Mouse (Mus musculus) G1E-ER4 (cell line): Measurements from ENCODE around the gene Cps1. TPM values are rescaled to one million over a fixed set of nuclear protein-coding genes. Genes with fewer than 3 reads are reported as not detected.

Source experiments
- GATA1 ChIP-seq: IDR thresholded peaks from one replicate; pipeline ENCODE4 v1.8.0; 2012; ENCODE audit warnings: low read length, inconsistent platforms
- polyA plus RNA-seq: library from polyadenylated mRNA; stranded (reverse); fragments of >175 nt; gene quantifications from 2 replicates; pipeline ENCODE4 v1.2.3, GENCODE M21; 2012

Cps1 gene
- polyA plus RNA-seq, 1 experiment: not detected

DNA sequence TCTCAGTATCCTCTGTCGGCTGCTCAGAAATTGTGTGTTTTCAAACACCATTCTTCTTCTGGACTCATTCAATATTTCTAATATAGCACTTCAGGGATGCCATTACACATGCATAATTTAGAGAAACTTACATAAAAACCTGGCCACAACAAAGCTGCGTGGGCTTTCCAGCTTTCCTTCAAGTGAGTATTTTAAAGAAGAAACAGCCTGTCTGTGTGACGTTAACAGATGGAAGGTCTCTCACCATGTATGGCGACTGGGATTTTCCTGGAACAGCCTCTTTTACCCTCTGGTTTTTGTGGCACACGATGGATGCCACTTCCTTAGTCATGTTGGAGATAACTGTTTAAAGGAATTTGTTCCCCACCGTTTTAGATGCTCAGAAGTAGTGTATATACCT lies 60.7 kb downstream of the Cps1 start:
- no peak for TF ChIP-seq GATA1

DNA sequence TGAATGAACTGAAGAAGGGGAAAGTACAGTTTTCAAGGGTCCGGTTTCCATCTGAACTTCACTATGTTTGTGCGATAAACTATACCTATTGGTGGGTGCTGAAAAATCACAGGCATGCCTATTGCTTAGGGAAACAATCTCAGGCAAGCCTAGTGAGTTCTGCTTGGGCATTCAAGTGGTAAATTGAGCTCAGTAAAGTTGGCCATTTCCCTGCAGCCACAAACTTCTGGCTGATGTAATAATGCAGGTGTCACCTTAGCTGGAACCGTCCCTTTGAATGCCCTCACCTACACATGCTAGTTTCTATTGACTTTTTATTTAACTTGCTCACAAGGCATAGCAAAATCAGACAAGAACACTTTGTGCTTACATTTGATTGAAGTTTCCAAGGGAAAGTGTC lies 61.3 kb downstream of the Cps1 start:
- TF ChIP-seq GATA1: no peak

DNA sequence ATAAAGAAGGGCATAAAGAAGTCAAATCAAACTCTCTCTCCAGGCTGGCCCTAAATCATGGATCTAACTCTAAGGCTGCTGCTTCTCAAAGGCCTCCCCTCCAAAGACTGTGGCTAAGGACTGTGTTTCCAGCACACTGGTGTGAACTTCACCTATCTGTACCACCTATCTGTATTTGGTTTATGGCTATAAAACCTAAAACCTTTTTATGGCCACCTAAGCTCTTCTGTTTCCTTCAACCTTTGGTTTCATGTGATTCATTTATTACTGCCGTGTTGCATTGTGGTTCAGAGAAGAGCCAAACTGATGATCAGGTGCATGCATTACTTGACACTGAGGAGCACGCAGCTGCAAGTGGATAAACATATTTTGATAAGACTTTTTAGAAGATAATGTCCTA lies 74.5 kb downstream of the Cps1 start:
- no peak for TF ChIP-seq GATA1

DNA sequence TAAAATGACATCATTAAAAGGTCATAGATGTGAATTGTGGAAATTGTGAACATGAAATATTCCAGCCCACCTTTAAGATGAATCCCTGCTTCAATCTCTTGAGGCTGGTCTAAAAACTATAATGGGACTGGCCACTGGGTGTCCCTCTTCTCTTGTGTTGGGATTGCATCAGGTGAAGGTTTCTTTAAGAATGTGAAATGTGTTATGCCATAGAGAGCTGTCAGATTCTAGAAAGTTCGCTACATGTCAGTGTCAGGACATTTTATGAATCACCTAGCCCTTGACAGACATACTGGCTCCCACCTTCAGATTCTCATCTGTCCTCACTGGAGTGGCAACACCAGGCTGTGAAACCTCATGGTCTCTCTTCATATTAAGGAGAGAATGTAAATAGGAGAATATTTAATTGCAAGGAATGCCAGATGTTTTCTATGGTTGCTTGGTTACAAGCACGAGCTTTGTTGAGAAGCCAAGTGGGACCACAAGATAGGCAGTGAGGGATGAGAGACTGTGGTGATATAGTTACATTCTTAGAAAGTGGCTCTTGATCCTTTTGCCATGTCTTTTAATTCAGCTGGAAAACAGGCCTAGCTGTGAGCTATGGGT lies 95.6 kb downstream of the Cps1 start:
- TF ChIP-seq GATA1: no peak

DNA sequence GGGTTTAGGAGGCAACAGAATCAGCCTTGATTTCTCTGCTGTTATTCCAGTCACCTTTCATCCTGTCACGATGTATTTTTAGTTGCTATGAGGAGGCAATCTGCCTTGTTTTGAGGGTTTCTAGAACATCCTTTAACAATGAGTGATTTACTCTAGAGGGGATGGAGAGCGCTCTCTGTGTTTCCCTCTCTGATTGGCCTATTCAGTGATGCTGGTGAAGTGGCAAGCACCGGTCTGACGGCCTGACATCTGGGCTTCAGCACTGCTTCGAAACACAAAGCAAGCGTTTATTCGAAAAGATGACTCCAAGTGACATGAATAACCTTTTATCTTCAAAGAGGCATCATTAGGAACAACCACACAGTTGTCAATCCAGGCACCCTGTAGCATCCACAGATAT lies 100.8 kb downstream of the Cps1 start:
- TF ChIP-seq GATA1: no peak

DNA sequence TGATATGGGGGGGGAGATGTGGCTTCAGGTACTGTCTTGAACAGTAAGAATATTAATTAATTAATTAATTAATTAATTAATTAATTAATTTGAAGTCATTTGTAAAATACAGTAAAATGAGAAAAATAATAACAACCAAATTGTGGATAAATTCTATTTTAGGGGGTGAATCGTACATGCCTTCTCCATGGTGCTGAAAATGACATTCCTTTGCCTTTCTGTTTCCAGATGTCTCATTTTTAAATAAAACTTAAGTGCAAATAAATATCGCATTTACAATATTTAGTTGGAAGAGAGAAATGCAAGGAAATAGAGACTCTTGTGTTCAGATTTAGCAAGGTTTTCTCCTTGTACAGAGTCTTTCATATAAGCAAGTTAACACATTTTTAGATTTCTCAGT lies 112.0 kb downstream of the Cps1 start:
- no peak for TF ChIP-seq GATA1

DNA sequence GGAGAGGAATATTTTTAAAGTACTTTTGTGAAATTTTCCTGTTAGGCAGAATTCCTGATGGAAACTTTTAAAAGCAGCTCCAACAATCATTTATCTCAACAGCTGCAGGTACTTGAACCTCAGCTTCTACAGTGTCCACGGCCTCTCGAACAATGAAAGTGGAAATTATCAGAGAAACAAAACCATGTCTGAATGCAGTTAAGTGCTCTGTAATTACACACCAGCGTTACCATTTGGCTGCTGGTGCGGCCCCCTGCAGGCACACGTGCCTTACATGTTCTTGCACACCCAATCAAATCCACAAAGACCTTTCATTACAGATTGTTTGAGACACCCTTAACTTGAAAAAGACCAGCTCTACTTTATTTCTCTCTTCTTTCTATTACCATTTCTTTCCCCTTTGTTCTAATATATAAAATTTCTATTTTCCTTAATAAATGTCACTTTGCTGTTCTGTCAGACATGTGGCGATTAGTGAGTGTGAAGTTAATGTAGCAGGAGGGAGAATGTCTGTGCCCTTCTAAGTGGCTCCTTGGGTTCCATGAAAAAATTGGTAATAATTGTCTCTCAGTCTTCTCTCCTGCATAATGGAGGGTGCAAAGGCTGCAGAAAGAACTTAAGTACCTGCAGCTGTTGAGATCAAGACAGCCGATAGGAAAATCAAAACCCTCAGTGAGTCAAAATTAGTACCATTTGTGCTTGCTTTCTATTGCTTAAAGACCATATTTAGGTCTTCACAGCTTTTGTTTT lies 112.8 kb downstream of the Cps1 start:
- no peak for TF ChIP-seq GATA1

DNA sequence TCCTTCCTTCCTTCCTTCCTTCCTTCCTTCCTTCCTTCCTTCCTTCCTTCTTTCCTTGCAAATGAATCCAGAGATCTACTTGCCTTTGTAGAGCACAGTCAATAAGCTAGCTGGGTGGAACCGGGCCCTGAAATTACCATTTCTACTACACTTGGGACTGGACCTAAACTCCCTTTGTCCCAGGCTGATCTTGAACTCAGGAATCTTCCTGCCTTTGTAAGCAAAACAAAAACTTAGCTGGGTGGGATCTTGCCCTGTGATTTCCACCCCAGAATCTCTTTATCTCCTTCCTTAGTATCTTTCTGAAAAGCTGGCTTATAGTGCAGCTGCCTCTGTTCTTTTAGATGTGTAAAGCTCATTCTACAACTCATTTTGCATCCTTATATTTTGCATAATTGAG lies 115.6 kb downstream of the Cps1 start:
- TF ChIP-seq GATA1: no peak

DNA sequence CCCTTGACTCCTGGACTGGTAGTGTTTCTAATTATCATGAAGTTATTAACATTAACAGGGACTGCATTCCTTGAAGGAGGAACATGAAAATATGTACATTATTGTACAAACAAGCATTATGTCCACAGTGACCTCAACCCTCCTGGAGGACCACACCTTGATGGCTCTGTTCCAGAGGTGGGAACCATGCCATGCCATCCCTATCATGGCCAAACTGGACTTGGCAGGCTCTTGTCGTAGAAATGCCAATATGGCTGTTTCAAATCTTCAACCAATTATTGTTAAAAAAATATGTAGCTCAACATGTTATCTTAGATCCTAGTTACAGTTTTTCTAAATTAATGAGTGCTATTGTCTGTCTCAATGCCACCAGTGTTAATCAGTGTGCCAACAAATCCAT lies 116.1 kb downstream of the Cps1 start:
- no peak for TF ChIP-seq GATA1

DNA sequence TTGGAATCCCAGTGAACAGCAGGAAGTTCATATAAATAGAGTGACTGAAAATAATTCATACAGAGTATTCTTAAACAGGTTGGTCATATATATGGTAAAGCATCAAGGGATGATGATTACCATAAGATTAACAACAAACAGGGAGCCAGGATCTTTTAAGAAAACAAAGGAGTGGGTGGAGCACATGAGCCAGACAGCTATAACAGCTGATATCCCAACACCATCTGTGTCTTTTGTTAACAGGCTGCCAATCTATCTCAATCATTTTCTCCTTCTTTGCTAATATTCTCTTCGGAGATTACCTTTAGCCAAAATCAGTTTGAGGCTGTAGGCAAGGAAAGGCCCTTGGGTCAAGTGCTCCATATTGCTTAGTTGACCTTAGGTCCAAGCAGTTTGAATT lies 142.4 kb downstream of the Cps1 start:
- TF ChIP-seq GATA1: no peak

DNA sequence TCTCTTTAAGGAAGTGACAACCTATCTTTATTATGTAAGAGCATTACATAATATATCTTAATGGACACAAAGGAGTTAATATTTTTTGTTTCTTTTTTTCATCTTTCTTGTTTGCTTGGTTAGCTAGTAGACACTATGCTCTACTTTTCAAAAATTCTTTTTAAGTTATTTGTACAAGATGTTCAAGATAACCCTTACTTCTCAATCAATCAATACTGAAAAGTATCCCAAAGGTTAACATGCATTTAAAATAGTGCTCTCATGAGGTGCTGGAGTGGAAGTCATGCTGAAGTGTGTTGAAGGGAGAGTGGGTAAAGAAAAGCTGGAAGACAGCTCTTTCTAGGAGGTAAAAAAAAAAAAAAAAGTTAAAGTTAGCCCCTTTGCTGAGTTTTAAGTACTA lies 145.1 kb downstream of the Cps1 start:
- no peak for TF ChIP-seq GATA1

DNA sequence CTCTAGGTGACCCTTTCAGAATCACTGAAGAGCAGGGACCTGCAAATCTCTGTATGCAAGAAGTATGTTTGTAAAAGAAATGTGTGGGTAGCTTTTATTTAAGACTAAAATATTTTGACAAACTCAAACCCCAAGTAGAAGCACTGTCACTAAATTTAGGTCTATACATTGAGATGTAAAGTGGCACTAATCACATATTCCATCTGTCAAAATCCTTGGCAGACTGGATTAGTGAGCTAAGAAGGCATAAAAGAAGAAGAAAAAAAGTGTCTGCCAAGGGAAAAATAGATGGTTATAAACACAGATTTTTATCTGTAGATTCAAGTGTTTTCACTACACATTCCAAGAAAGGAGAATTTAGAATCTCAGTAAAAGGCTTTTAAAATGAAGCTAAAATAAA lies 145.6 kb downstream of the Cps1 start:
- TF ChIP-seq GATA1: no peak

DNA sequence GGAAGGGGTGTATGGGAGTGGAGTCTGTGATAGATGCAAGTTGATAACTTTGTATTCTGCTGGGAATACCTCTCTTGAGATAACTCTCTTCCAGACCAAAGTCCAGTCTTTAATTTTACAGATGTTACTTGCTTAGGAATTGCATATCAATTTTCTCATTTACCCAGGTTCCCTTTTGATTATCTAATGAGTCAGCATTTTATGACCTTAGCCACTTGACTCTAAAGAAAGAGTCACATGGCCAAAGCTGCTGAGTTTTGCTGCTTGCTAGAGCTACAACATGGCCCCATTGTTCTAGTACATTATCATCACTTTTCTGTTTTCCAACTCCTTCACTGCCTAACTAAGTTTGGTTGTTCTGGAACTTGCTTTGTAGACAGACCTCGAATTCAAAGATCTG lies 153.4 kb downstream of the Cps1 start:
- no peak for TF ChIP-seq GATA1

Other genes starting within 250 kb of the Cps1 start
- gene Myl1, start 177.6 kb upstream of the Cps1 start, polyA plus RNA-seq: not detected in 2 replicates
- 18.1 and 24.3 TPM in 2 replicates for gene Lancl1, start 84.2 kb upstream of the Cps1 start, polyA plus RNA-seq